Mouse (Mus musculus) G1E (cell line): ENCODE data around the gene Abtb1.
A peak's percentile ranks its signal among the peaks of the same experiment; 100 is the strongest.

Experiments used
- CTCF ChIP-seq: IDR thresholded peaks from 2 replicates; pipeline ENCODE4 v1.5.1; 2012; ENCODE audit warnings: low read depth, low read length, inconsistent platforms, mixed read lengths
- GATA1 ChIP-seq: IDR thresholded peaks from 2 replicates; pipeline ENCODE4 v1.6.1; 2012; ENCODE audit warnings: borderline replicate concordance, low read length, inconsistent platforms, mixed read lengths
- GATA2 ChIP-seq: IDR thresholded peaks from 2 replicates; pipeline ENCODE4 v1.6.1; 2012; ENCODE audit warnings: low read depth, low read length, inconsistent platforms, borderline replicate concordance
- POLR2AphosphoS5 ChIP-seq: IDR thresholded peaks from 2 replicates; pipeline ENCODE4 v1.6.1; 2012; ENCODE audit warnings: low read depth, low read length, inconsistent platforms; ENCODE audit not compliant: insufficient replicate concordance
- TAL1 ChIP-seq: conservative IDR thresholded peaks from 2 replicates; pipeline ENCODE4 v1.6.1; 2012; ENCODE audit warnings: low read depth, low read length, inconsistent platforms, mixed read lengths

- TF ChIP-seq CTCF = no peak
- no peak for TF ChIP-seq GATA1
- peak; percentile 40; the same call in 1 of the 2 replicates for TF ChIP-seq TAL1
- TF ChIP-seq GATA2 = no peak
- no peak for TF ChIP-seq POLR2AphosphoS5
Observed at GRCm38 (mm10) chr6:88833340-88834140, 8.2 kb downstream of the Abtb1 start.
